Mouse (Mus musculus): ENCODE data around the gene Fam98c. TPM values are rescaled to one million over a fixed set of nuclear protein-coding genes. Genes with fewer than 3 reads are reported as not detected.
A peak's percentile ranks its signal among the peaks of the same experiment; 100 is the strongest.
"Not testable (repeated sequence)": the region's sequence is repeated elsewhere in the genome, so short reads cannot be mapped to it uniquely, and the experiment has no call there.

Gene Fam98c
- polyA plus RNA-seq (2015; fragmentation: Nextera tagmentation; extraction: Ambion mirVana): 34.6 and 44.1 TPM in 2 replicates

DNA sequence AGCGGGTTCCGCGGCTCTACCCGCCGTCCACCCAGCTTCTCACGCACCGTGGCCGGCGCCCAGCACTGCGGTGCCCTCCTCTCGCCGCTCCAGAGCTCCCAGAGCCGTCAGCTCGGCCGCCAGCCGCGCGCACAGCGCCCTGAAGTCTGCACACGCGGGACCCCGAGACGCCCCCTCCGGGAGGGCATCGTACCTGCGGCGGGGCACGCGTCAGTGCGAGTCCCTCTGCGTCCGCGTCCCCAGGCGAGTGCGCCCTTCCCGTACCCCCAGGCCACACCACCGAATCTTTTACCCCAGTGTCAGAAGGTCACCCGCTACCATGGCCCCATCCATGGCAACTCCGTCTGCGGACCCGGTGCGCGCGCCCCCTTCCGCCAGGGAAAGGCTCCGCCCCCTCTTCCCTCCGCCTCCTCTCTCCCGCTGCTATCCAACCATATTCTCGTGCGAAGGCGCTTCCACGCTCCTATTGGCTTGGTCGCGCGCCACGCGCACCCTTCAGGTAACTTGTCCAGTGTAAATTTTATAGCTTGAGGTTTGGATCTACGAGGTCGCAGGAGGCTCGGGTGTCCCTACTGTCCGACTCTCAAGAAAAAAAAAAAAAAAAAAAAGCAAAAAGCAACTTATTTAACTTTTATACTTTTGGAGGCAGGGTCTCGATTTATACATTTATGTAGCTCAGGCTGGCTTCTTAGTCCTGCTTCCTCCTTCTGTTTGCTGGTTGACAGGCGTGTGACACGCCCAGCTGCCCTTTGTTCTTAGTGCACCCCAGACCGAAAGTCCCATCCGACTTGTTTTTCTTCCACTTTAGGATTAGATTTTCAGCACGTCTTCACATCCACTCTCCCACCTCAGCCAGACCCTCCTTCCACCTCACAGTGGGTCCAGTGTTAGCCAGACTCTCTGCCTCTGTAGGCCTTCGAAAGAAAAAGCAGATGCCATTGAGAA, at the start of gene Fam98c:
Fam98c (minus strand) TSS at position 397 of the 945 bp plus-strand sequence.
- peak; percentile 83 for ATAC-seq
- 4% methylated on average over 50 of the region's 68 CpGs for WGBS
- Histone ChIP-seq H3K27ac (ENCODE audit: low read depth, low read length) (peak within 1 kb of the TSS; percentile 92), H3K4me3 (ENCODE audit: low read length) (peak within 1 kb of the TSS; percentile 90), H3K27me3 (replicated peaks; ENCODE audit: control insufficient read depth, insufficient read depth, low read length) (peaks cover 3% of the 10 kb centered on the region; the same call in 1 of the 2 replicates), H3K36me3 (ENCODE audit: control insufficient read depth, insufficient read depth, low read length) (no peaks in the 10 kb centered on the region), H3K9ac (ENCODE audit: low read depth, low read length) (peak within 1 kb of the TSS; percentile 86), H3K9me3 (ENCODE audit: control insufficient read depth, low read length) (no peaks in the 10 kb centered on the region), H3K4me2 (ENCODE audit: low read length) (peak within 1 kb of the TSS; percentile 93), H3K4me1 (ENCODE audit: control insufficient read depth, insufficient read depth, low read depth, low read length) (peaks cover 9% of the 10 kb centered on the region)

DNA sequence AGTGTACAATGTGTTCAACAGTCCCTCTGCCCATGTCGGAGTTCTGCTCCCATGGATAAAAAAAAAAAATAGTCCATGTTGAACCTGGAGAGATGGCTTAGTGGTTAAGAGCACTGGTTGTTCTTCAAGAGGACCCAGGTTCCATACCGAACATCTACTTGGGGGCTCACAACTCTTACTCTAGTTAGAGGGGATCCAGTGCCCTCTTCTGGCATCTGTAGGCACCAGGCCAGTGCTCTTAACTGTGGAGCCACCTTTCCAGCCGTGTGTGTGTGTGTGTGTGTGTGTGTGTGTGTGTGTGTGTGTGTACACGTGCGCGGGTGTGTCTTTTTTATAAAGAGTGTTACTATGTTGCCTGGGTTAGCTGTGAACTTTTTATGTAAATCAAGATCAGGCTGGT, 46.5 kb upstream of the Fam98c start:
- H3K27ac ChIP-seq (ENCODE audit: low read depth, low read length): no peak overlapping the region
- no peak overlapping the region for H3K9ac ChIP-seq (ENCODE audit: low read depth, low read length)
- WGBS: 89% methylated on average over 6 of the region's 6 CpGs
- H3K36me3 ChIP-seq (ENCODE audit: control insufficient read depth, insufficient read depth, low read length): no peaks in the 10 kb centered on the region
- no peaks in the 10 kb centered on the region for H3K27me3 ChIP-seq (replicated peaks; ENCODE audit: control insufficient read depth, insufficient read depth, low read length)
- H3K4me1 ChIP-seq (ENCODE audit: control insufficient read depth, insufficient read depth, low read depth, low read length): no peaks in the 10 kb centered on the region
- no peak for ATAC-seq
- no peaks in the 10 kb centered on the region for H3K9me3 ChIP-seq (ENCODE audit: control insufficient read depth, low read length)
- no peak overlapping the region for H3K4me3 ChIP-seq (ENCODE audit: low read length)
- no peak overlapping the region for H3K4me2 ChIP-seq (ENCODE audit: low read length)

DNA sequence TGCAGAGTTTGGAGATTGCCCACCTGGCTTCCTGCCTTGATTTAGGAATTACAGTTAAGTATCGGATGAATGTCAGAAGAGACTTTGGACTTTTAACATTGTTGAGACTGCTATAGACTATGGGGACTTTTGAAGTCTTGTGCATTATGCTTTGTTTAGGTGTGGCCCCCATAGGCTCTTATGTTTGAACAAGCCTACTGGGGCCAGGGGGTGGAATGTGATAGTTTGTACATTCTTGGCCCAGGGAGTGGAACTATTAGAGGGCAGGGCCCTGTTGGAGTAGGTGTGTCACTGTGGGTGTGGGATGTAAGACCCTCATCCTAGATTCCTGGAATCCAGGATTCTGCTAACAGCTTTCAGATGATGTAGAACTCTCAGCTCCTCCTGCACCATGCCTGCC, 38.2 kb upstream of the Fam98c start:
- WGBS: 100% methylated on average over 1 of the region's 1 CpGs

DNA sequence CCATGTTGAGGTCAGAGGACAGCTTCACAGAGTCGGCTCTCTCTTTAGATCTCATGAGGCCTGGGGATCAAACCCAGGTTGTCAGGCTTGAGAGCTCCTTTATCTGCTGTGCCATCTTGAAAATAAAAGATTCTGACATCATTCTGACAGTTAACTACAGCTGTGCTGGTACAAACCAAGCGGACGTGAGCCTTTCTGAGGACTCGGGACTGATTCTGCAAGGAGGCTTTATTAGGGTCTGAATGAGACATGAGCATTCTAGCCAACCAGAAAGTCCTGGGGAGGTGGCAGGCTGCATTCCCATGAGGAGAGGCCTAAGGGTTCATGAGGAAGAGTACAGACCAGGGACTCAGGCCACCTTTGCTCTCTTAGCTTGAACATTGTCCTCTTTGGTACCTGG, 25.3 kb upstream of the Fam98c start:
- not testable (repeated sequence) for H3K36me3 ChIP-seq (ENCODE audit: control insufficient read depth, insufficient read depth, low read length); H3K27ac ChIP-seq (ENCODE audit: low read depth, low read length); H3K4me2 ChIP-seq (ENCODE audit: low read length); H3K9ac ChIP-seq (ENCODE audit: low read depth, low read length); H3K4me3 ChIP-seq (ENCODE audit: low read length); ATAC-seq; H3K27me3 ChIP-seq (replicated peaks; ENCODE audit: control insufficient read depth, insufficient read depth, low read length); H3K9me3 ChIP-seq (ENCODE audit: control insufficient read depth, low read length)
- peaks cover 17% of the 10 kb centered on the region for H3K4me1 ChIP-seq (ENCODE audit: control insufficient read depth, insufficient read depth, low read depth, low read length)
- 83% methylated on average over 4 of the region's 4 CpGs for WGBS

More for the DNA sequence above, 38.2 kb upstream of the Fam98c start:
- H3K27me3 ChIP-seq (replicated peaks; ENCODE audit: control insufficient read depth, insufficient read depth, low read length); H3K9ac ChIP-seq (ENCODE audit: low read depth, low read length); H3K36me3 ChIP-seq (ENCODE audit: control insufficient read depth, insufficient read depth, low read length); ATAC-seq; H3K4me1 ChIP-seq (ENCODE audit: control insufficient read depth, insufficient read depth, low read depth, low read length); H3K9me3 ChIP-seq (ENCODE audit: control insufficient read depth, low read length); H3K4me3 ChIP-seq (ENCODE audit: low read length); H3K27ac ChIP-seq (ENCODE audit: low read depth, low read length); H3K4me2 ChIP-seq (ENCODE audit: low read length): not testable (repeated sequence)

DNA sequence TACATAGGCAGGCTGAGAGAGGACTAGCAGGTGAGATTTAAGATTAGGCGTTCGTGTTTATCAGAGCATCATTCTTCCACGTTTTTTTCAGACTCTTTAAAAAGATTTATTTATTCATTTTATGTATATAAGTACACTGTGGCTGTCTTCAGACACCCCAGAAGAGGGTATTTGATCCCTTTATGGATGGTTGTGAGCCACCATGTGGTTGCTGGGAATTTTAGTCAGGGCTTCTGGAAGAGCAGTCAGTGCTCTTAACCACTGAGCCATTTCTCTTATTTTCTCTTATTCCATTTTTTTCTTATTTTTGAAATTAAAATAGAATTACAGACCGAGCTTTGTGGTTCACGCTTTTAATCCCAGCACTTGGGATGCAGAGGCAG, 24.8 kb upstream of the Fam98c start:
- Histone ChIP-seq H3K27ac (ENCODE audit: low read depth, low read length) (peak overlapping the region; percentile 61; the same call in 1 of the 2 replicates), H3K9ac (ENCODE audit: low read depth, low read length) (0 out of 2 replicates have a peak overlapping the region, but pooled peaks have one; percentile 20)
- no peak; the same call in 1 of the 2 replicates for ATAC-seq

DNA sequence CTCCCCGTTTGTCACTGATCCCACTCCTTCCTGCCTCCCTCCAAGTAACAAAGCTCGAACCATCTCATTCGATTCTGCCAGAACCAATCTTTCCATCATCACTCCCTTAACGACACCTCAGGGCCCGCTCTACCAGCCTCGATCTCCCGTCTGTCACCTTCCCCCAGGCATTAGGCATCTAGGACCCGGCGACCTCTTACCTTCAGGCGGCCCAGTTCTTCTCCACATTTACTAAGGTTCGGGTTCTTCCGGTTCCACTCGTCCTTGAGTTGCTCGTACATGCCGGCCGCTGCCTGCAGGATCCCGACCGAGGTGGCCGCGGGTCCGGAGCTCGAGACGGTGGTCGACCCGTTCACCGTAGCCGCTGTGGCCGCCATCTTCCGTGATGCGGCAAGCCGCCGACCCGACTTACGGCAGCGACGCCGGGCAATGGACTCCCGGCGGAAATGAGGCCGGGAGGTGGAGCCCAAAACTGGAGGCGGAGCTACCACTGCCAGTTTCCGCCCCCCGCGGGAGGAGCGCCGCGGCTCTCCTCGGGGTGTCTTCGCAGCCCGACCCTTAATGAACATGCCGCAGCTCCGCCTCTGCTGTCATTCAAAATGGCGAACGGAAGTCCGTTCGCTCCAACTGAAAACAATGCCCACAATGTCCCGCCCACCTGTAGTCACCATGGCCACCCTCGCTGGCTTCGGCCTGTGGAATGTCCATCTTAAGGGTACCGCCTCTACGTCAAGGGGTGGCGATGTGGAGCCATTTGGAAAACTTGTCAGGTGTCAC, 24.2 kb upstream of the Fam98c start, which contains the start of gene Psmd8:
Psmd8 (minus strand) TSS at position 625 of the 777 bp plus-strand sequence.
- peaks cover 17% of the 10 kb centered on the region for H3K4me1 ChIP-seq (ENCODE audit: control insufficient read depth, insufficient read depth, low read depth, low read length)
- no peaks in the 10 kb centered on the region for H3K9me3 ChIP-seq (ENCODE audit: control insufficient read depth, low read length)
- H3K27ac ChIP-seq (ENCODE audit: low read depth, low read length): peak within 1 kb of the TSS; percentile 83
- peak within 1 kb of the TSS; percentile 81 for H3K9ac ChIP-seq (ENCODE audit: low read depth, low read length)
- peak within 1 kb of the TSS; percentile 74 for H3K4me3 ChIP-seq (ENCODE audit: low read length)
- H3K36me3 ChIP-seq (ENCODE audit: control insufficient read depth, insufficient read depth, low read length): peaks cover 11% of the 10 kb centered on the region
- peaks cover under 1% of the 10 kb centered on the region; the same call in 1 of the 2 replicates for H3K27me3 ChIP-seq (replicated peaks; ENCODE audit: control insufficient read depth, insufficient read depth, low read length)
- H3K4me2 ChIP-seq (ENCODE audit: low read length): peak within 1 kb of the TSS; percentile 90
- ATAC-seq: peak; percentile 97
- WGBS: under 1% methylated on average over 62 of the region's 62 CpGs

More for the DNA sequence above, 24.8 kb upstream of the Fam98c start:
- Histone ChIP-seq H3K36me3 (ENCODE audit: control insufficient read depth, insufficient read depth, low read length) (peaks cover 6% of the 10 kb centered on the region), H3K4me2 (ENCODE audit: low read length) (peak overlapping the region; percentile 58), H3K4me3 (ENCODE audit: low read length) (peak overlapping the region; percentile 74), H3K9me3 (ENCODE audit: control insufficient read depth, low read length) (no peaks in the 10 kb centered on the region), H3K27me3 (replicated peaks; ENCODE audit: control insufficient read depth, insufficient read depth, low read length) (no peaks in the 10 kb centered on the region), H3K4me1 (ENCODE audit: control insufficient read depth, insufficient read depth, low read depth, low read length) (peaks cover 17% of the 10 kb centered on the region)
- 41% methylated on average over 5 of the region's 5 CpGs for WGBS

DNA sequence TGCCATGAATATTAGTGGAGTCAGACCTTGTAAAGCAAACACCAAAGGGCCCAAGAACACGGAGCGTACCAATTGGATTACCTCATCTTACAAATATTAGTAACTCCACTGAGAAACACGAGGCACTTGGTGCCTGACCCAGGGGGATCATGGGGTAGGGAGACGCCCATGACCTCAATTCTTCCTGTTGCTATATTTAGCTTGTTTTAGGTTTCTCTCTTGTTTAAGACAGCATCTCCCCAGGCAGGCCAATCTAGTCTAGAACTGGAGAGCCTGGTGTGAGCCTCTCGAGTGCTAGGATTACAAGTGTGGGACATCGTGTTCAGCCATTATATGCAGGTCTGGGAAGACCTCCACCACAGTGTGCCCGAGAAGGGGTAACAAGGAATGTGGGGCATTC, 23.3 kb upstream of the Fam98c start:
- peaks cover 17% of the 10 kb centered on the region for H3K4me1 ChIP-seq (ENCODE audit: control insufficient read depth, insufficient read depth, low read depth, low read length)
- no peak for ATAC-seq
- no peaks in the 10 kb centered on the region for H3K9me3 ChIP-seq (ENCODE audit: control insufficient read depth, low read length)
- H3K27me3 ChIP-seq (replicated peaks; ENCODE audit: control insufficient read depth, insufficient read depth, low read length): peaks cover 6% of the 10 kb centered on the region; the same call in 1 of the 2 replicates
- H3K36me3 ChIP-seq (ENCODE audit: control insufficient read depth, insufficient read depth, low read length): peaks cover 16% of the 10 kb centered on the region
- peak overlapping the region; percentile 90 for H3K4me2 ChIP-seq (ENCODE audit: low read length)
- H3K9ac ChIP-seq (ENCODE audit: low read depth, low read length): peak overlapping the region; percentile 81
- H3K4me3 ChIP-seq (ENCODE audit: low read length): peak overlapping the region; percentile 74
- no peak overlapping the region for H3K27ac ChIP-seq (ENCODE audit: low read depth, low read length)
- WGBS: 59% methylated on average over 7 of the region's 7 CpGs

DNA sequence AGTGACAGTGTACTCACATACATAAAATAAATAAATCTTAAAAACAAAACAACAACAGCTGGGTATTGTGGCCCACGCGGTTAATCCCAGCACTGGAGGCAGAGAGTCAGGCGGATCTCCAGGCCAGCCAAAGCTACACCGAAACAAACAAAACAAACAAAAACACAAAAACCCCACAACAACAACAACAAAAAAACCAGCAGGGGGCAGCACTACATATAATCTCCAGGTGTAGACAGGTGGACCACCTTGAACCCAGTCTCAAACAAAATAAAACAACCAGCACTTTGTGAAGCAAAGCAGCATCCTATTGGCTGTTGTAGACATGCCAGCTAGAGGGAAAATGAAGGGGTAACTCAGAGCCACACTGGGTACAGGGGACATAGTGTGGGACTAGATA, 22.1 kb upstream of the Fam98c start:
- peaks cover 28% of the 10 kb centered on the region for H3K36me3 ChIP-seq (ENCODE audit: control insufficient read depth, insufficient read depth, low read length)
- no peak overlapping the region for H3K4me2 ChIP-seq (ENCODE audit: low read length)
- H3K27ac ChIP-seq (ENCODE audit: low read depth, low read length): no peak overlapping the region
- ATAC-seq: no peak
- H3K9me3 ChIP-seq (ENCODE audit: control insufficient read depth, low read length): no peaks in the 10 kb centered on the region
- H3K4me3 ChIP-seq (ENCODE audit: low read length): no peak overlapping the region
- 94% methylated on average over 4 of the region's 4 CpGs for WGBS
- H3K9ac ChIP-seq (ENCODE audit: low read depth, low read length): no peak overlapping the region
- peaks cover 15% of the 10 kb centered on the region for H3K27me3 ChIP-seq (replicated peaks; ENCODE audit: control insufficient read depth, insufficient read depth, low read length)
- peaks cover 17% of the 10 kb centered on the region for H3K4me1 ChIP-seq (ENCODE audit: control insufficient read depth, insufficient read depth, low read depth, low read length)

Data from hindbrain, embryonic 16.5 days (tissue).